Mouse (Mus musculus): ENCODE measurements around the gene Ryr1. TPM values are rescaled to one million over a fixed set of nuclear protein-coding genes. Genes with fewer than 3 reads are reported as not detected.

Ryr1 gene
- polyA plus RNA-seq, 1 experiment from 2014 or later = 0.09 TPM

DNA sequence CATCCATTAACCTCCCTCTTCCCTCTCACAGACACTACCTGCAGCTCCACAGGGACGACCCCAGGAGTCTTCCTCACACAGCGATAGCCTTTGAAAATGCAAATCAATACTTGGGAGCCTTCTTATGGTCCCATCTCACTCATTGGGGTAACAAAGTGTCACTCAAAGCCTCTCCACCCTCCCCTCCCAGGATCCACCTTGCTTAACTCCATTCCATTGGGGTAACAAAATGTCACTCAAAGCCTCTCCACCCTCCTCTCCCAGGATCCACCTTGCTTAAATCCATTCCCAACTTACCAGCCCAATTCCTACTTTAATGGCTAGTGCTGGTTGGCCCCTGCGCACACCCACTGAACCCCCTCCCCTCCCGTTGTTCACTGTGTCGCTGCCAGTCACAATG, 33.3 kb upstream of the Ryr1 start:
- DNase-seq = no peak
- peaks cover 17% of the 10 kb centered on the region for H3K4me1 ChIP-seq (ENCODE audit: insufficient read depth)
- H3K27me3 ChIP-seq (ENCODE audit: insufficient read depth, low read length) = peaks cover 11% of the 10 kb centered on the region
- H3K4me2 ChIP-seq (ENCODE audit: low read depth, low read length) = no peak overlapping the region
- H3K36me3 ChIP-seq (replicated peaks; ENCODE audit: insufficient read depth, low read length) = peaks cover 6% of the 10 kb centered on the region; the same call in 1 of the 2 replicates
- H3K27ac ChIP-seq (ENCODE audit: low read depth) = no peak overlapping the region
- H3K9me3 ChIP-seq (ENCODE audit: low read length) = peaks cover 3% of the 10 kb centered on the region; the same call in 1 of the 2 replicates
- no peak overlapping the region for H3K4me3 ChIP-seq (ENCODE audit: low read depth, low read length)
- H3K9ac ChIP-seq (replicated peaks) = no peak overlapping the region
- TF ChIP-seq EP300 (IDR thresholded peaks at IDR 0.05; ENCODE audit: low read depth) (no peak), CTCF (IDR thresholded peaks at IDR 0.05; ENCODE audit: low read depth) (no peak)
- 22% methylated on average over 5 of the region's 5 CpGs for WGBS (ENCODE audit: insufficient replicate concordance)
- no peak for ATAC-seq

DNA sequence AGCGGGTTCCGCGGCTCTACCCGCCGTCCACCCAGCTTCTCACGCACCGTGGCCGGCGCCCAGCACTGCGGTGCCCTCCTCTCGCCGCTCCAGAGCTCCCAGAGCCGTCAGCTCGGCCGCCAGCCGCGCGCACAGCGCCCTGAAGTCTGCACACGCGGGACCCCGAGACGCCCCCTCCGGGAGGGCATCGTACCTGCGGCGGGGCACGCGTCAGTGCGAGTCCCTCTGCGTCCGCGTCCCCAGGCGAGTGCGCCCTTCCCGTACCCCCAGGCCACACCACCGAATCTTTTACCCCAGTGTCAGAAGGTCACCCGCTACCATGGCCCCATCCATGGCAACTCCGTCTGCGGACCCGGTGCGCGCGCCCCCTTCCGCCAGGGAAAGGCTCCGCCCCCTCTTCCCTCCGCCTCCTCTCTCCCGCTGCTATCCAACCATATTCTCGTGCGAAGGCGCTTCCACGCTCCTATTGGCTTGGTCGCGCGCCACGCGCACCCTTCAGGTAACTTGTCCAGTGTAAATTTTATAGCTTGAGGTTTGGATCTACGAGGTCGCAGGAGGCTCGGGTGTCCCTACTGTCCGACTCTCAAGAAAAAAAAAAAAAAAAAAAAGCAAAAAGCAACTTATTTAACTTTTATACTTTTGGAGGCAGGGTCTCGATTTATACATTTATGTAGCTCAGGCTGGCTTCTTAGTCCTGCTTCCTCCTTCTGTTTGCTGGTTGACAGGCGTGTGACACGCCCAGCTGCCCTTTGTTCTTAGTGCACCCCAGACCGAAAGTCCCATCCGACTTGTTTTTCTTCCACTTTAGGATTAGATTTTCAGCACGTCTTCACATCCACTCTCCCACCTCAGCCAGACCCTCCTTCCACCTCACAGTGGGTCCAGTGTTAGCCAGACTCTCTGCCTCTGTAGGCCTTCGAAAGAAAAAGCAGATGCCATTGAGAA, 31.1 kb upstream of the Ryr1 start, which contains the start of gene Fam98c:
Gene Fam98c, minus strand, starts transcription at position 397 of the 945 bp plus-strand sequence.
- peak within 1 kb of the TSS; percentile 100 for H3K4me2 ChIP-seq (ENCODE audit: low read depth, low read length)
- WGBS (ENCODE audit: insufficient replicate concordance) = 2% methylated on average over 64 of the region's 68 CpGs
- H3K27ac ChIP-seq (ENCODE audit: low read depth) = peak within 1 kb of the TSS; percentile 84
- DNase-seq (peak; percentile 83), ATAC-seq (peak; percentile 84)
- peaks cover 14% of the 10 kb centered on the region for H3K4me1 ChIP-seq (ENCODE audit: insufficient read depth)
- peak within 1 kb of the TSS; percentile 85 for H3K9ac ChIP-seq (replicated peaks)
- TF ChIP-seq CTCF (IDR thresholded peaks at IDR 0.05; ENCODE audit: low read depth) (peak; percentile 54), EP300 (IDR thresholded peaks at IDR 0.05; ENCODE audit: low read depth) (no peak)
- H3K9me3 ChIP-seq (ENCODE audit: low read length) = peaks cover 3% of the 10 kb centered on the region; the same call in 1 of the 2 replicates
- H3K36me3 ChIP-seq (replicated peaks; ENCODE audit: insufficient read depth, low read length) = peaks cover 6% of the 10 kb centered on the region; the same call in 1 of the 2 replicates
- peaks cover 11% of the 10 kb centered on the region for H3K27me3 ChIP-seq (ENCODE audit: insufficient read depth, low read length)
- H3K4me3 ChIP-seq (ENCODE audit: low read depth, low read length) = peak within 1 kb of the TSS; percentile 84

DNA sequence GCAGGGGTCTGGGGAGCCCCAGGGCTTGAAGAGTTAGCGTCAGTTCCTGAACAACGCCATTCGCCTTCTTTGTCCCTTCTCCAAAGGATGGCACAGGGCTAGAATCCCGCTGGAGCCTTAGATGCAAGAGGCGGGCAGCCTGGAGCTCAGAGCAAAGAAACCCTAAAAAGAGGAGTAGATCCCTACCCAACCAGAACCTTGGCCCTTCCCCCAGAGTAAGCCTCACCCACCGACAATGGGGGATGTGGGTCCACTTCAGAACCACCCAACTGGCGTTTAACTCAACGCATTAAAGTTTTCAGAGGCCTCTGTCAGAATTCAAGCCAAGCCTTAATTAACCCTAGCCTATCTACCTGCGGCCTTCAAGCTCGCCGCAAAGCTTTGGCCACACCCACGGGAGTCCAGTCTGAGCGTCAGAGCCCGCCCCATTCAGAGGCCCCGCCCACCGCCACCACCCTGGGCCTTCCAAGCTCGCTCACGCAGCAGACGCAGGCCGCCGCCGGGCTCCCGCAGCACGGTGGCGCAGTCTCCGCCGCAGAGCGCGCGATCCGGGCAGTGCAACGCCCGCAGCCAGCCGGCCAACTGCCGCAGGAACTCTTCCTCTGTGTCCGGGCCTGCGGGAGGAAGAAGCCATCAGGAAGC, 30.3 kb upstream of the Ryr1 start:
- H3K4me3 ChIP-seq (ENCODE audit: low read depth, low read length) = peak overlapping the region; percentile 84
- H3K36me3 ChIP-seq (replicated peaks; ENCODE audit: insufficient read depth, low read length) = peaks cover 6% of the 10 kb centered on the region; the same call in 1 of the 2 replicates
- peaks cover 11% of the 10 kb centered on the region for H3K27me3 ChIP-seq (ENCODE audit: insufficient read depth, low read length)
- 13% methylated on average over 36 of the region's 37 CpGs for WGBS (ENCODE audit: insufficient replicate concordance)
- peak; percentile 92 for DNase-seq
- peak overlapping the region; percentile 85 for H3K9ac ChIP-seq (replicated peaks)
- peaks cover 3% of the 10 kb centered on the region; the same call in 1 of the 2 replicates for H3K9me3 ChIP-seq (ENCODE audit: low read length)
- no peak for TF ChIP-seq EP300 (IDR thresholded peaks at IDR 0.05; ENCODE audit: low read depth)
- TF ChIP-seq CTCF (IDR thresholded peaks at IDR 0.05; ENCODE audit: low read depth) = peak; percentile 34
- peaks cover 14% of the 10 kb centered on the region for H3K4me1 ChIP-seq (ENCODE audit: insufficient read depth)
- peak; percentile 91 for ATAC-seq
- peak overlapping the region; percentile 84 for H3K27ac ChIP-seq (ENCODE audit: low read depth)
- H3K4me2 ChIP-seq (ENCODE audit: low read depth, low read length) = peak overlapping the region; percentile 100

DNA sequence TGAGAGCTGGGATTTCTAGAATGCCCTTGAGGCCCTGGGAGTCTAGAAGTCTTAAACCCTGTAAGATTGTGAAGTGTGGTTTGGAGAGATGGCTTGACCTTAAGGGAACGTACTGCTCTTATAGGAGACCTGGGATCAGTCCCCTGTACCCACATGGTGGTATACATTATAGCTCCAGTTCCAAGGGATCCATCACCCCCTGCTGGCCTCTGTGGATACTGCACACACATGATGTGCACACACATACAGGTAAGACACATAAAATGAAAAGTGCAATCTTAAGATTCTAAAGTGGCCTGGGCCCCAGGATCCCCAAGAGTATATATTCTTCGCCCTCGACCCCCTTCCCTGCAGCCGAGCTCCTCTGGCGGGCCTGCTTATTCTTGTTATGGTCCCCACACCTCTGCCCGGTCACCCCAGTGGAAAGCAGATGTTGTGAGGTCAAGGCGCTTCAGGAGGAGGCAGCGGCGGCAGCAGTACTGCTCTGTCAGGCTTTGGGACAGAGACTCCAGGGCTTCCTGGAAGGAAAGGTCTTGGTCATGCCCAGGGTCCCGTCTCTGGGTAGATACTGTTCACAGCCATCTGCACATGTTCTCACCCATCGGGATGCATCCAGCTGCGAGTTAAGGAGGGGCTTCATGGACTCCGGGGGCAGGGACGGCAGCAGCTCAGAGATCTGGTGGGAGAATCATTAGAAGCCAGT, 29.2 kb upstream of the Ryr1 start:
- no peak overlapping the region for H3K4me2 ChIP-seq (ENCODE audit: low read depth, low read length)
- H3K36me3 ChIP-seq (replicated peaks; ENCODE audit: insufficient read depth, low read length) = peaks cover 6% of the 10 kb centered on the region; the same call in 1 of the 2 replicates
- H3K27ac ChIP-seq (ENCODE audit: low read depth) = no peak overlapping the region
- 90% methylated on average over 14 of the region's 14 CpGs for WGBS (ENCODE audit: insufficient replicate concordance)
- H3K9ac ChIP-seq (replicated peaks) = no peak overlapping the region
- no peak for ATAC-seq
- DNase-seq = no peak
- H3K4me3 ChIP-seq (ENCODE audit: low read depth, low read length) = no peak overlapping the region
- peaks cover 3% of the 10 kb centered on the region; the same call in 1 of the 2 replicates for H3K9me3 ChIP-seq (ENCODE audit: low read length)
- peaks cover 10% of the 10 kb centered on the region for H3K27me3 ChIP-seq (ENCODE audit: insufficient read depth, low read length)
- TF ChIP-seq CTCF (IDR thresholded peaks at IDR 0.05; ENCODE audit: low read depth) (peak; percentile 33), EP300 (IDR thresholded peaks at IDR 0.05; ENCODE audit: low read depth) (no peak)
- H3K4me1 ChIP-seq (ENCODE audit: insufficient read depth) = peaks cover 14% of the 10 kb centered on the region

DNA sequence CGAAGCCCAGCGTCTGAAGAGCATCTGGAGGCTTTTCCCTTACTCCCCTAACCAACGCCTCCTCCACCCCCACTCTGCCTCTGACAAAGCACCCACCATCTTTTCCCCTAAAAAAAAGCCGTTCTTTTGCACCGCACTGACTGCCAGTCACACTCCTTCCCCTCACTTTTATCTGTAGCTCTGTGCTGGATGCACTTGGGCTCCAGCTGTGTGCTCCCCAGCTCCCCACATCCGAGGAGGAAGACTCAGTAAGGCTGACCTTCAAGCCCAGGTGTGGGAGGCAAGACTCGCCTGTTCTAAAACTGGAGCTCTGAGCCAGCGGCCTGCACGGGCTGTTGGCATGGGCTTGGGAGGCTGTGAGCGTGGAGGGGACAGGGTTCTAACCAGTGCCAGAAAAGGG, 26.5 kb upstream of the Ryr1 start:
- Histone ChIP-seq H3K9ac (replicated peaks) (no peak overlapping the region), H3K4me1 (ENCODE audit: insufficient read depth) (peaks cover 12% of the 10 kb centered on the region), H3K4me3 (ENCODE audit: low read depth, low read length) (no peak overlapping the region), H3K27ac (ENCODE audit: low read depth) (no peak overlapping the region), H3K36me3 (replicated peaks; ENCODE audit: insufficient read depth, low read length) (peaks cover 6% of the 10 kb centered on the region; the same call in 1 of the 2 replicates), H3K27me3 (ENCODE audit: insufficient read depth, low read length) (no peaks in the 10 kb centered on the region), H3K9me3 (ENCODE audit: low read length) (peaks cover 3% of the 10 kb centered on the region; the same call in 1 of the 2 replicates), H3K4me2 (ENCODE audit: low read depth, low read length) (no peak overlapping the region)
- no peak for DNase-seq
- no peak for TF ChIP-seq CTCF (IDR thresholded peaks at IDR 0.05; ENCODE audit: low read depth)
- no peak for TF ChIP-seq EP300 (IDR thresholded peaks at IDR 0.05; ENCODE audit: low read depth)
- WGBS (ENCODE audit: insufficient replicate concordance) = 68% methylated on average over 10 of the region's 10 CpGs
- ATAC-seq = no peak
